Mouse (Mus musculus) frontal cortex, postnatal 36 days (tissue): ENCODE measurements around the gene Gm10322.

Source experiments
- DNase-seq, 2 experiments: peaks; one replicate each; pipeline ENCODE4 v3.0.0; 2022; ENCODE audit warnings: low spot score in 2 of 2

Gene Gm10322

GRCm38 (mm10) chr10:59615981-59616520, at the start of gene Gm10322:
Gene Gm10322 (plus strand): TSS chr10:59616063.
- DNase-seq: peak; percentile 52 to 59

- peak in 1 of 2 experiments; percentile 41 for DNase-seq
Observed at GRCm38 (mm10) chr10:59566968-59567367, 48.9 kb upstream of the Gm10322 start.

GRCm38 (mm10) chr10:59568665-59569480, 47.0 kb upstream of the Gm10322 start:
- no peak for DNase-seq

- no peak for DNase-seq
Observed at GRCm38 (mm10) chr10:59569481-59569869, 46.4 kb upstream of the Gm10322 start.

DNA sequence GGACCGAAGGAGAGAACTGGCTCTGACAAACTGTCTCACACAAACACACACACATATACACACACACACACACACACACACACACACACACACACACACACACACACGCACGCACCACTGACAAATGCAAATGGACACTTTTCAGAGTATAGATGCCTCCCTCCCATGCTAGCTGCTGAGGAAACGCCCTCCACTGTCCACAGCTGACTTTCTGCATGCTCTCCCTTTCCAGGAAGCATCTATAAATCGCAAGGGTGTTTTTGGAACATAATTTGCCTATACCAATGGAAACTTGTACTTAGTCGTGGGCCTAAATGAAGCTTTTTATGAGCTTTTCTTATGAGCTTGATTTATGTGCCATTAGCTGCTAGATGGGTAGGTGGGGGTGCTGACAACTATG, 45.5 kb upstream of the Gm10322 start:
- no peak for DNase-seq

- no peak for DNase-seq
Observed at GRCm38 (mm10) chr10:59570780-59571179, 45.1 kb upstream of the Gm10322 start.

GRCm38 (mm10) chr10:59571273-59571672, 44.6 kb upstream of the Gm10322 start:
- no peak for DNase-seq

GRCm38 (mm10) chr10:59571964-59572363, 43.9 kb upstream of the Gm10322 start:
- no peak for DNase-seq

- no peak for DNase-seq
Observed at GRCm38 (mm10) chr10:59576305-59576704, 39.6 kb upstream of the Gm10322 start.

DNA sequence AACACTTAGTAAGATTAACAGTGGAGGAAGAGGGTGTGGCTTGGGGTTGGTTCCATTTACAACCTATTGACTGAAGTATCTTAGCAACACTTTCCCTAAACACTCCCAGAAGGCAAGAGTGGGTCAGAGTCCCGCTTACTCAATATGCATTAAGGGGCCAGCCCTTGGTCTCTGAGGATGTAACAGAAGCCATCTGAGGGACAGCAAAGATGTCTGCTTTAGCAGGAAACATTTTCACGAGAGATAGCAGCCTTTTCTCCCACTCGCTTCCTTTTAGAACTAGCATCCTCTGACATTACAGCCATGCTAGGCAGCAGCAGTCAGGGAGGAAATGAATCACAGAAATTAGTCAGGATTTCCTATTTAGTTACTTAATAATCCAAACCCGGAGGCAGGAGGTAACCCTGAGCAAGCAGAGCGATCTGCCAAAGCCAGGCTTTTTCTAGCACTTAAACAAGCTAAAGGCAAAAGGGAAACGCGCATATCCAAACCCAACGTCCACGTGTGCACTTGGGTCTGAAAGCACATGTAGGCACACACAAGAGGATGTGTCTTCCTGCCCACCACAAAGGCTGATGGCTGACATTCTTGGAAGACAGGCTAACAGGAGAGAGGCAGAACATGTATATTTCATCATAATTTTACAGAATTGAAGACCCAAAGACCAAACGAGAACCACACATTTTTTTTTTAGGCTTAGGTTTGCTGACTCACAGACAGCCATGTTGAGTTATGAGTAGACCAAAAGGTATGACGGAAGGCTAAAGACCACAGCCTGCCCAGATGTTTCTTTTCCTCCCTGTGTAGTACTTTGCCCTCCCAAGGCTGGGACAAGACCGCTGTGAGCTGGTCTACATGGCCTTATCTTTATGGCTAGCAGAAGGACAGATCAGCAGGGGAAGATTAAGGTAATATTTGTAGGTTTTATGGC, 37.7 kb upstream of the Gm10322 start:
- DNase-seq: peak in 1 of 2 experiments; percentile 12

DNA sequence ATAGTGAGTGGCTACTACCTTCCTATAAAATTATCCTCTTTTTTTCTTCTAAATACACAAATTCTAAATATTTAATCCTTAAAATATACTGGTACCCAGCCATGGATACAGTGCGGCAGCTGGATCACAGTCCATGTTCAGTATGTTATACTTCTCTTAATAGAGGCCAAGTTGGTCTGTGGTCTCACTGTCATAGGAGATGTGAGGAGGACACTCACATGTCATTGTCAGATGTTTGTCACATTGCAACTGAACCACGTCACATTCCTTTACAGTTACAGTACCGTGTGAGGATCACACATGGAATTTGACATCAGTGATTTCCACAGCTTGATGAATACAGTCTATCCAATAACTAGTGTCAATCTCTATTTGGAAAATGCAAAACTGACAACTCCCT, 36.2 kb upstream of the Gm10322 start:
- DNase-seq: no peak

- DNase-seq: no peak
Observed at GRCm38 (mm10) chr10:59580593-59581149, 35.2 kb upstream of the Gm10322 start.

DNA sequence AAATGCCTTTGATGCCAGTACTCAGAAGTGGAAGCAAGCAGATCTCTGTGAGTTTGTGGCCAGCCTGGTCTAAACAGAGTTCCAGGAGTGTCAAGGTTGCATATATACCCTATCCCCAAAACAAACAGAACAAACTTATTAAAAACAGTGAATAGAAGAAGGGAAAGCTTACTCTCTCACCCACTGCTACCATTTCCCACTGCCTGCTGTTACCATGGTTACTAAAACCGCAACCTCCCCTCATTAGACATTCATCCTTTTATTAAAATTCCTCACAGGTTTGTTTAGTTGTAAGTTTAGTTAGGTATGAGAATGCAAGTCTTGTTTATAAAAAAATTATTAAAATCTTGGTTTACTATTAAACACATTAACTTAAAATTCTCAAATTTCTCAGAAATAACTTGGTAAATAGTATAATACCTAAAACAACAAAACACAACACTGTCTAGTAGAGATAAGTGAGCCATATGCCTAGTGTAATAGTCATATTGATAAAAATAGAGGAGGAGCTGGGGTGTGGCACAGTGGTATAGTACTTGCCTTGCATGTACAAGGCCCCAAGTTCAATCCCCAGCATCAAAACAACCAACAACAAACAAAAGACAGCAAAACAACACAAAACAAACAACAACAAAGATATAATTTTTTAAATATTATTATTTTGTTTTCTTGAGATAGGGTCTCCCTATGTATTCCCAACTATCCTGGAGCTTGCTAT, 33.9 kb upstream of the Gm10322 start:
- DNase-seq: no peak

- no peak for DNase-seq
Observed at GRCm38 (mm10) chr10:59585621-59586020, 30.2 kb upstream of the Gm10322 start.

- no peak for DNase-seq
Observed at GRCm38 (mm10) chr10:59586821-59587220, 29.0 kb upstream of the Gm10322 start.

GRCm38 (mm10) chr10:59588135-59588534, 27.7 kb upstream of the Gm10322 start:
- DNase-seq: no peak

- no peak for DNase-seq
Observed at GRCm38 (mm10) chr10:59589420-59589819, 26.4 kb upstream of the Gm10322 start.

- DNase-seq: no peak
Observed at GRCm38 (mm10) chr10:59589856-59590255, 26.0 kb upstream of the Gm10322 start.

GRCm38 (mm10) chr10:59590606-59591005, 25.3 kb upstream of the Gm10322 start:
- DNase-seq: peak; percentile 17 to 41

DNA sequence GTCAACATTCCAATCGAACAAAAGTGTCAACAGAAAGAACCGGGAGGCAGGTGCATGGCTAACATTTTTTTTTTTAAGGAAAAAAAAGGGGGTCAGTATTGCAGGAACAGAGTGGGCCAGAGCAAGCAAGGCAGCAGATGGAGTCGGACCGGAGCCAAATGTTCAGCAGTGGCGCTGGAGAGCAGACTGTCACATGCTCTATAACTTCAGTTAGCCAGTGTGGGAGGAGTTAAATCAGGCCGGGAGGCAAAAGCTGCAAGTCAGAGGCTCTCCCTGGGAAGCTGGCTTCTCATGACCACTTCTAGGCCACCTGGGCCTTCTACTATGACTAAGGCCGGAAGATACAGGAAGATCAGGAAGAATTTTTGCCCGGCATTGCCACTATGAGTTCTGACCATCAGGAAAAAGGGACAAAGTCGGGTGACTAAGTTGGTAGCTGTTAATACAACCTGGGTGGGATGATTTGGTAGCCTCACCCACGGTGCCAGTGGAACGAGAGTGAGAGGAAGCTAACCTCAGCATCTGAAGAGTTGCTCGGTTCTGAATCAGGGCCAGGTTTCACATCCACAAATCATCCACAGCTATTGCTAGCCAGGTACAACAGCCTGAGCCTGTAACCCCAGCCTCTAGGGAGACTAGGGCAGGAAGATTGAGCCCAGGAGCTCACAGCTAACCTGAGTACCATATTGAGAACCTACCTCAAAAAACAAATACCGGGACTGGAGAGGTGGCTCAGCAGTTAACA, 21.9 kb upstream of the Gm10322 start:
- DNase-seq: peak; percentile 70 to 80

- DNase-seq: no peak
Observed at GRCm38 (mm10) chr10:59600516-59600915, 15.3 kb upstream of the Gm10322 start.
